Mouse (Mus musculus): ENCODE measurements around the gene Vmn1r69. TPM values are rescaled to one million over a fixed set of nuclear protein-coding genes. Genes with fewer than 3 reads are reported as not detected.

The Vmn1r69 gene
- not detected in 2 replicates for polyA plus RNA-seq (2015; fragmentation: Nextera tagmentation; extraction: Ambion mirVana)

GRCm38 (mm10) chr7:10613559-10613958 is at the start of gene Vmn1r69:
Vmn1r69 (minus strand) TSS chr7:10613659.
- H3K4me1 ChIP-seq (ENCODE audit: control insufficient read depth, insufficient read depth, low read length), result no peaks in the 10 kb centered on the region
- H3K27me3 ChIP-seq (ENCODE audit: control insufficient read depth, insufficient read depth, low read length), result no peaks in the 10 kb centered on the region
- H3K4me2 ChIP-seq (ENCODE audit: low read depth, low read length), result no peak within 1 kb of the TSS
- no peaks in the 10 kb centered on the region for H3K36me3 ChIP-seq (ENCODE audit: control insufficient read depth, insufficient read depth, low read length)
- no peaks in the 10 kb centered on the region for H3K9me3 ChIP-seq (replicated peaks; ENCODE audit: control insufficient read depth, low read length)
- no peak for ATAC-seq (ENCODE audit: insufficient read depth, low FRiP score)
- H3K9ac ChIP-seq (ENCODE audit: low read length), result no peak within 1 kb of the TSS
- H3K4me3 ChIP-seq (replicated peaks; ENCODE audit: low read length), result no peak within 1 kb of the TSS
- no peak within 1 kb of the TSS for H3K27ac ChIP-seq (ENCODE audit: low read length)

- Histone ChIP-seq H3K36me3 (ENCODE audit: control insufficient read depth, insufficient read depth, low read length) (no peaks in the 10 kb centered on the region), H3K9ac (ENCODE audit: low read length) (no peak within 1 kb of the TSS), H3K27ac (ENCODE audit: low read length) (no peak within 1 kb of the TSS), H3K4me1 (ENCODE audit: control insufficient read depth, insufficient read depth, low read length) (no peaks in the 10 kb centered on the region), H3K27me3 (ENCODE audit: control insufficient read depth, insufficient read depth, low read length) (no peaks in the 10 kb centered on the region), H3K4me2 (ENCODE audit: low read depth, low read length) (no peak within 1 kb of the TSS), H3K4me3 (replicated peaks; ENCODE audit: low read length) (no peak within 1 kb of the TSS), H3K9me3 (replicated peaks; ENCODE audit: control insufficient read depth, low read length) (peaks cover 2% of the 10 kb centered on the region; the same call in 1 of the 2 replicates)
- ATAC-seq (ENCODE audit: insufficient read depth, low FRiP score), result no peak
- WGBS, result 68% methylated on average over 1 of the region's 1 CpGs
These were observed 17.8 kb upstream of the Vmn1r69 start, which contains the start of gene Vmn1r70 for GRCm38 (mm10) chr7:10631232-10631631. Vmn1r70 (plus strand) TSS chr7:10631532.

GRCm38 (mm10) chr7:10558385-10558784 is 55.1 kb downstream of the Vmn1r69 start, which contains the start of gene Vmn1r68:
Vmn1r68 (minus strand) TSS chr7:10558485.
- H3K9ac ChIP-seq (ENCODE audit: low read length), result no peak within 1 kb of the TSS
- H3K27ac ChIP-seq (ENCODE audit: low read length), result no peak within 1 kb of the TSS
- no peaks in the 10 kb centered on the region for H3K27me3 ChIP-seq (ENCODE audit: control insufficient read depth, insufficient read depth, low read length)
- ATAC-seq (ENCODE audit: insufficient read depth, low FRiP score), result no peak
- 70% methylated on average over 2 of the region's 2 CpGs for WGBS
- H3K36me3 ChIP-seq (ENCODE audit: control insufficient read depth, insufficient read depth, low read length), result no peaks in the 10 kb centered on the region
- no peak within 1 kb of the TSS for H3K4me3 ChIP-seq (replicated peaks; ENCODE audit: low read length)
- no peaks in the 10 kb centered on the region for H3K4me1 ChIP-seq (ENCODE audit: control insufficient read depth, insufficient read depth, low read length)
- H3K9me3 ChIP-seq (replicated peaks; ENCODE audit: control insufficient read depth, low read length), result peaks cover 3% of the 10 kb centered on the region; the same call in 1 of the 2 replicates
- no peak within 1 kb of the TSS for H3K4me2 ChIP-seq (ENCODE audit: low read depth, low read length)

Other genes with a start within 250 kb of the Vmn1r69 start
- gene Vmn1r67, start 170.3 kb downstream of the Vmn1r69 start, polyA plus RNA-seq (2015; fragmentation: Nextera tagmentation; extraction: Ambion mirVana), result not detected in 2 replicates
- gene Zik1, start 118.3 kb downstream of the Vmn1r69 start, polyA plus RNA-seq (2015; fragmentation: Nextera tagmentation; extraction: Ambion mirVana), result 7.7 and 7.9 TPM in 2 replicates
- not detected in 2 replicates for gene Vmn1r68, start 55.2 kb downstream of the Vmn1r69 start, polyA plus RNA-seq (2015; fragmentation: Nextera tagmentation; extraction: Ambion mirVana)
- not detected in 2 replicates for gene Vmn1r70, start 17.9 kb upstream of the Vmn1r69 start, polyA plus RNA-seq (2015; fragmentation: Nextera tagmentation; extraction: Ambion mirVana)
- not detected in 2 replicates for gene Nlrp4b, start 74.1 kb upstream of the Vmn1r69 start, polyA plus RNA-seq (2015; fragmentation: Nextera tagmentation; extraction: Ambion mirVana)
- not detected in 2 replicates for gene Vmn1r71, start 140.7 kb upstream of the Vmn1r69 start, polyA plus RNA-seq (2015; fragmentation: Nextera tagmentation; extraction: Ambion mirVana)

Data from stomach, embryonic 16.5 days (tissue).